Mouse (Mus musculus): ENCODE data around the gene Wdr73. TPM values are rescaled to one million over a fixed set of nuclear protein-coding genes. Genes with fewer than 3 reads are reported as not detected.

Wdr73 gene
- polyA plus RNA-seq, 1 experiment from 2014 or later: 39.6 TPM

DNA sequence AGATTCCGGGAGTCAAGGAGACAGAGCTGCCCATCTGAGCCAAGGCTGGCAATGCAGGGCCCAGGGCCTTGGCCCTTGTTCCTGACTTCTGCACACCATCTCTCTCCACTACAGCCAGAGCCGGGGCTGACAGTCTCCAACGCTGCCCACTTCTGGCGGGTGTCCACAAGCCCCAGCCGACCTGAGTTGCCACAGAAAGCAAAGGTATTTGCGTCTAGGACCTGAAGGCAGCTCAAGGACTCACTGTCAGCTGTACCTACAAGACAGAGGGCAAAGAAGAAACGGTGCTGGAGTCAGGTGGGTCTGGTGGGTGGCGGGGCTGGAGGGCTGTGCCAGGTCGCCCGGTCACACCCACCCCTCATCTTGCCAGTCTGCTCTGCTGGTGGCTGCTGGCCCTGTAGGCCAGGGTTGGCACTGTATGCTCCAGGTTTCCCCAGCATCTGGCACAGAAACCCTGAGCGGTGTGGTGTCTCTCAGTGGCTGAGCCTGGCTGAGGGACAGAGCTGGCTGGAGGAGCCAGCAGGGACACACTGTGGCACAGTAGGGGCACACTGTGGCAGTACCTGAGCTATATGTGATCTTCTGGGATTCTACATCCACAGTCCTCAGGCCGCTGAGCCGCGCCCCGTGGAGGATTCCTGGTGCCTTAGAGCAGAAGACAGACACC is 7.8 kb downstream of the Wdr73 start:
- 94% methylated on average over 15 of the region's 15 CpGs for WGBS
- H3K36me3 ChIP-seq: peaks cover 69% of the 10 kb centered on the region
- H3K9me3 ChIP-seq: no peaks in the 10 kb centered on the region
- no peak overlapping the region for H3K4me3 ChIP-seq
- no peak overlapping the region for H3K4me2 ChIP-seq (replicated peaks)
- no peaks in the 10 kb centered on the region for H3K27me3 ChIP-seq (replicated peaks)
- H3K4me1 ChIP-seq: peaks cover 9% of the 10 kb centered on the region
- no peak overlapping the region for H3K9ac ChIP-seq
- H3K27ac ChIP-seq: no peak overlapping the region
- no peak for ATAC-seq (ENCODE audit: low FRiP score, low read depth)

DNA sequence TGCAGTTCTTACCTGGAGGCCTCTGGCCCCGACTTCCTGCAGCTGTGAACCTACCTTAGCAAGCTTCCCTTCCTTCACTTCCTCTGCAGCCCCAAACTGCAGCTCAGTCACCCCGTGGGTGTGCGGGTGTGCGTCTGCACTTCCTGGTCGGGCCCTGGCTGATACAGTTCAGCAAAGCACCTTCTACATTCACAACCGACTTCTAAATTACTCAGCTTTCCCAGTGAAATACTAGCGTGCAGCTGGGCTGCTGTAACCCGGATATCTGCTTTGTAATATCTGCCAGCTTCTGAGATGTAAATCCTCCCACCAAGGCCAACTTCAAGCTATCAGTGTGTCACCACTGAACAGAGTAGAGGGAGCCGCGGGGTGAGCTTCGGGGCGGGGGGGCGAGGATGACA is 11.2 kb downstream of the Wdr73 start:
- Histone ChIP-seq H3K9me3 (no peaks in the 10 kb centered on the region), H3K27me3 (replicated peaks) (no peaks in the 10 kb centered on the region), H3K4me1 (peaks cover 9% of the 10 kb centered on the region), H3K36me3 (peaks cover 43% of the 10 kb centered on the region), H3K4me2 (replicated peaks) (no peak overlapping the region), H3K9ac (no peak overlapping the region), H3K27ac (no peak overlapping the region), H3K4me3 (no peak overlapping the region)
- no peak for ATAC-seq (ENCODE audit: low FRiP score, low read depth)
- WGBS: 86% methylated on average over 13 of the region's 13 CpGs

DNA sequence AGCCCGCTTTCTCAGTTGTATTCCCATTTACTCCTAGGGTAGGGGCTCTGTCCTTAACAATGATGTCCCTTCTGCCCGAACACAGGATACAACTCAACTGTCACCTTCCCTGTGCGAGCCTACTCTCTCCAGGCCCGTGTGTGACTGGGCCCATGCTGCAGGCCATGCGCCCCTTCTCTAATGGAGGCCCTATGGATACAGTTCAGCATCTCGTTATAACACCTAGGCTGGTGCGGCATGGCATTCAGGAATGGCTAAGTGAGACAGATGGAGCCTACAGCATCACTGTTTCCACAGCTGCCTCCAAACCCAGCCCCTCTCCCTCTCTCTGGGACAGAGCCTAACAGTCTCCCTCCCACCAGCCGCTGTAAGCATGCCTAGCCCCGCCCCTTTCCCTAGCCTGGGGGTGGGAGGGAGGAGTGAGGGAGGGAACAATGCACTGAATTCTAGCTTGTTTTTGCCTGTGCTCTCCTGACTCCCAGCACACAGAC is 12.0 kb downstream of the Wdr73 start:
- no peak overlapping the region for H3K4me3 ChIP-seq
- peaks cover 9% of the 10 kb centered on the region for H3K4me1 ChIP-seq
- H3K4me2 ChIP-seq (replicated peaks): no peak overlapping the region
- no peaks in the 10 kb centered on the region for H3K27me3 ChIP-seq (replicated peaks)
- H3K9me3 ChIP-seq: no peaks in the 10 kb centered on the region
- WGBS: 37% methylated on average over 9 of the region's 9 CpGs
- peak overlapping the region; percentile 43; the same call in 1 of the 2 replicates for H3K27ac ChIP-seq
- peak; percentile 85 for ATAC-seq (ENCODE audit: low FRiP score, low read depth)
- H3K9ac ChIP-seq: no peak overlapping the region
- H3K36me3 ChIP-seq: peaks cover 37% of the 10 kb centered on the region

DNA sequence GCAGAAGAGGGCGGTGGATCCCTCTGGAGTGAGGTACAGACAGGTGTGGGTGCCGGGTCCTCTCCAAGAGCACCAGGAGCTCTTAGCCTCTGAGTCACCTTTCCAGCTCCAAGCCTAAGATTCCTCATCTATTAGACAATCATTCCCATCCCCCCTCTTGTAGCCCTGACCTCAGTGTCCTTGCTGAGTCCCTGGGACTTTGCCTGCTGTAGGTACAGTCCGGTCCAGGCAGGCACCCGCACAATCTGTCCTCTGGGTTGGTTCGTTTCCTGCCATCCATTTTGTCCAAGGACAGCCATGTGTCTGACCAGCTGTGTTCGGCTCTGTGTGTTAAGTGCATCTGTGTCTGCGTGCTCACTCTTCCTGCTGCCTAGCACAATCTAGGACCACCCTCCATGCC is 12.5 kb downstream of the Wdr73 start:
- 65% methylated on average over 7 of the region's 7 CpGs for WGBS
- H3K27me3 ChIP-seq (replicated peaks): no peaks in the 10 kb centered on the region
- ATAC-seq (ENCODE audit: low FRiP score, low read depth): peak; percentile 29; the same call in 1 of the 2 replicates

DNA sequence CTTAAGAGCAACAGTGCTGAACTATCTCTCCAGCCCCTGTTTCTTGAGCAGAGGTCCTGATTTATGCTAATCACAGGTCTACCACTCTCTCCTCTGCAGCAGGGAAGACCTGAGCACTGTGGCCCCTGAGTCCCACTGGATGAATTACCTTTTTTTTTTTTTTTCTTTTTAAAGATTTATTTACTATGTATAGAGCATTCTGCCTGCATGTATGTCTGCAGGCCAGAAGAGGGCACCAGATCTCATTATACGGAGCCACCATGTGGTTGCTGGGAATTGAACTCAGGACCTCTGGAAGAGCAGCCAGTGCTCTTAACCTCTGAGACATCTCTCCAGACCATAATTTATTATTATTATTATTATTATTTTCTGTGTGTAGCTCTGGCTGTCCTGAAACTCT is 15.4 kb downstream of the Wdr73 start:
- peaks cover 9% of the 10 kb centered on the region for H3K4me1 ChIP-seq
- H3K27me3 ChIP-seq (replicated peaks): no peaks in the 10 kb centered on the region
- no peak overlapping the region for H3K27ac ChIP-seq
- H3K4me2 ChIP-seq (replicated peaks): no peak overlapping the region
- H3K36me3 ChIP-seq: 0 out of 2 replicates have a peak, but pooled peaks cover 5% of the 10 kb centered on the region
- 38% methylated on average over 1 of the region's 1 CpGs for WGBS
- no peak for ATAC-seq (ENCODE audit: low FRiP score, low read depth)
- H3K9ac ChIP-seq: no peak overlapping the region
- H3K9me3 ChIP-seq: no peaks in the 10 kb centered on the region
- no peak overlapping the region for H3K4me3 ChIP-seq

More for the DNA sequence above, 12.5 kb downstream of the Wdr73 start:
- H3K9ac ChIP-seq: no peak overlapping the region
- H3K27ac ChIP-seq: peak overlapping the region; percentile 43; the same call in 1 of the 2 replicates
- H3K4me3 ChIP-seq: no peak overlapping the region
- no peaks in the 10 kb centered on the region for H3K9me3 ChIP-seq
- peaks cover 33% of the 10 kb centered on the region for H3K36me3 ChIP-seq
- peaks cover 9% of the 10 kb centered on the region for H3K4me1 ChIP-seq
- no peak overlapping the region for H3K4me2 ChIP-seq (replicated peaks)

DNA sequence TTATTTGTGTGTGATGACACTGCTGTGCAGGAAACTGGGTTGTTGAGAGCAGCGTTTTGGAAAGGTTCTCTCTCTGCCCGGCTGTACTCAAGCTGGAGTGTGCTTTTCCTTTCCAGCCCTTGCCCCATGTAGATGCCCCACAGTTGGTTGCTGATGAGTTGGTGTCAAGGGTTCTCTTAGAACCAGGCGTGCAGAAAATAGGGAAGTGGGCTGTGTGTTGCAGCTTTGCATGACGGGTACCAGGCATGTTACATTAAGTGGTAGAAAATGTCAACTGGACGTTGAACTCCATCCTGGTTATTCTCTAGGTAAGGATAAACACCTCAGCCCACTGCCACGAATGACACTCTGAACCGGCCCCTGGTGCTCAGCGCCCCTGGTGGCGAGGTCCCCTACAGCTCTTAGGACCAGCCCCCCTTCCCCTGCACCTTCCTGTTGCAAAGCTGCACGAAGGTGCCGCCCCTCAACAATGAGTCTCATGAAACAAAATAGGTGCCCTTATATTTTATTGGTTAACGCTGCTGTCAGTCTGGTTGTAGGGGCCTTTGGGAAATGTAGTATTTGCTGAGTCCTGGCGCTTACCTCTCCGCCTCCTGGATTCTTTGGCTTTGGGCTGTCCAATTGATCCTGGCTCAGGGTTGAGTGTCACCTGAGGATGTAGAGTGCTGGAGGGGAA is 18.1 kb downstream of the Wdr73 start:
- H3K9me3 ChIP-seq: no peaks in the 10 kb centered on the region
- peak overlapping the region; percentile 31 for H3K4me2 ChIP-seq (replicated peaks)
- no peak overlapping the region for H3K4me3 ChIP-seq
- H3K36me3 ChIP-seq: no peaks in the 10 kb centered on the region
- no peak overlapping the region for H3K9ac ChIP-seq
- ATAC-seq (ENCODE audit: low FRiP score, low read depth): peak; percentile 59
- no peak overlapping the region for H3K27ac ChIP-seq
- no peaks in the 10 kb centered on the region for H3K4me1 ChIP-seq
- 28% methylated on average over 14 of the region's 14 CpGs for WGBS
- H3K27me3 ChIP-seq (replicated peaks): no peaks in the 10 kb centered on the region

DNA sequence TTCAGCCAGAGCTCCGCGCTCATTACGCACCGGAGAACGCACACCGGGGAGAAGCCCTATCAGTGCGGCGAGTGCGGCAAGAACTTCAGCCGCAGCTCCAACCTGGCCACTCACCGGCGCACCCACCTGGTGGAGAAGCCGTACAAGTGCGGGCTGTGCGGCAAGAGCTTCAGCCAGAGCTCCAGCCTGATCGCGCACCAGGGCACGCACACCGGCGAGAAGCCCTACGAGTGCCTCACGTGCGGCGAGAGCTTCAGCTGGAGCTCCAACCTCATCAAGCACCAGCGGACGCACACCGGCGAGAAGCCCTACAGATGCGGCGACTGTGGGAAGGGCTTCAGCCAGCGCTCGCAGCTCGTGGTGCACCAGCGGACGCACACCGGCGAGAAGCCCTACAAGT is 25.3 kb downstream of the Wdr73 start:
- WGBS: 27% methylated on average over 37 of the region's 37 CpGs
- Histone ChIP-seq H3K9me3 (no peaks in the 10 kb centered on the region), H3K36me3 (peaks cover 61% of the 10 kb centered on the region), H3K4me3 (no peak overlapping the region), H3K27ac (no peak overlapping the region), H3K27me3 (replicated peaks) (peaks cover 12% of the 10 kb centered on the region), H3K4me1 (no peaks in the 10 kb centered on the region), H3K9ac (no peak overlapping the region), H3K4me2 (replicated peaks) (no peak overlapping the region)
- no peak for ATAC-seq (ENCODE audit: low FRiP score, low read depth)

DNA sequence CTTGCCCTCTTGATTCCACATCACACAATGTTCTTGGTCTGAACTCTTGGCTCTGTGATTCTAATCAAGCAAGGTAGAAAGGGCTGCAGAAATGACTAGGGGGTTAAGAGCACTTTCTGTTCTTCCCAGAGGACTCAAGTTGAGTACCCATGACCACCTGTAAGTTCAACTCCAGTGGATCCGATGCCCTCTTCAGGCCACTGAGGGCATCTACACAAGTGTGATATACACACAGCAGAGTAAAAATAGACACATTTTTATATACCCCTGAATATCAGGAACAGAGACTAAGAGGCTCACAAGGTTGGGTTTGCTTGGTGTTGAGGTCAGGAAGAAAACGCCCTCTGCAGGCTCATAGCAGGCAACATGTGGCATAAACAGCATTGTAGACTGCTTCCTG is 27.4 kb downstream of the Wdr73 start:
- no peak overlapping the region for H3K4me2 ChIP-seq (replicated peaks)
- no peaks in the 10 kb centered on the region for H3K9me3 ChIP-seq
- peaks cover 80% of the 10 kb centered on the region for H3K36me3 ChIP-seq
- H3K9ac ChIP-seq: no peak overlapping the region
- ATAC-seq (ENCODE audit: low FRiP score, low read depth): no peak
- no peak overlapping the region for H3K27ac ChIP-seq
- H3K4me1 ChIP-seq: no peaks in the 10 kb centered on the region
- WGBS: 93% methylated on average over 2 of the region's 2 CpGs
- H3K4me3 ChIP-seq: no peak overlapping the region
- H3K27me3 ChIP-seq (replicated peaks): peaks cover 12% of the 10 kb centered on the region

DNA sequence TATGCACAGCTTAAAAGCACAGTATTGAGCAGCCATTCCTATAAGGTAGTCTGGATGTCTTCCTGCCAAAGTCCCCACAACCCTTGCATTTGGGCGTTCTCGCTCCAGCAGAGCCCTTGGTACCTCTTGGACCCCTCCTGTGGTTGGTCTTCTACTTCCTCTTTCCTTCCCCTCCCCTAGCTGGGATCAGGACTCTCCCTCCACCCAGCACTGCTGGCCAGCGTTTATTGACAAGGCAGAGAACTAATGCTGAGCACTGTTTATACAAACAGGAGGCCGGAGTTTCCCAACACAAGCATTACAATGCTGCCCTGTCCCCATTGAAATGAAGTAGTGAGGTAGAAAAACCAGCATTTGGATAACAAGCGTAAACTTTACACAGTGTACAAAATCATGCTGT is 28.0 kb downstream of the Wdr73 start:
- no peak for ATAC-seq (ENCODE audit: low FRiP score, low read depth)
- no peaks in the 10 kb centered on the region for H3K4me1 ChIP-seq
- H3K27me3 ChIP-seq (replicated peaks): peaks cover 12% of the 10 kb centered on the region
- peaks cover 86% of the 10 kb centered on the region for H3K36me3 ChIP-seq
- 85% methylated on average over 5 of the region's 5 CpGs for WGBS
- no peaks in the 10 kb centered on the region for H3K9me3 ChIP-seq
- H3K27ac ChIP-seq: no peak overlapping the region
- no peak overlapping the region for H3K4me3 ChIP-seq
- no peak overlapping the region for H3K4me2 ChIP-seq (replicated peaks)
- H3K9ac ChIP-seq: no peak overlapping the region

DNA sequence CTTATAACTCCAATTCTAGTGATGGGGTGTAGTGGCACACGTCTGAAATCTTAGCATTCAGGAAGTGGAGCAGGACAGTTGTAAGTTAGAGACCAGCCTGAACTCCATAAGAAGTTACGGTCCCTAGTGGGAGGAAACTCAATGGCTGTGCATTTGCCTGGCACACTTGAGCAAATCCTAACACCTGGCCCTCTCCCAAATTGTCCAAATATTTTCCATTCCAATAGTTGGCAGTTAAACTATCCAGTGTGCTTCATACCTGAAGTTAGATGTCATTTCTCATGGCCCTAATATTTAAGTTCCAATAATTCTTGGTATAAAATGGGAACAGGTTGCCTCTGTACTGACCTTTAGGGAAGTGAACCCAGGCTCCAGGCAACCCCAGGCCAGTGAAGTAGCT is 32.4 kb downstream of the Wdr73 start:
- peaks cover 19% of the 10 kb centered on the region for H3K4me1 ChIP-seq

DNA sequence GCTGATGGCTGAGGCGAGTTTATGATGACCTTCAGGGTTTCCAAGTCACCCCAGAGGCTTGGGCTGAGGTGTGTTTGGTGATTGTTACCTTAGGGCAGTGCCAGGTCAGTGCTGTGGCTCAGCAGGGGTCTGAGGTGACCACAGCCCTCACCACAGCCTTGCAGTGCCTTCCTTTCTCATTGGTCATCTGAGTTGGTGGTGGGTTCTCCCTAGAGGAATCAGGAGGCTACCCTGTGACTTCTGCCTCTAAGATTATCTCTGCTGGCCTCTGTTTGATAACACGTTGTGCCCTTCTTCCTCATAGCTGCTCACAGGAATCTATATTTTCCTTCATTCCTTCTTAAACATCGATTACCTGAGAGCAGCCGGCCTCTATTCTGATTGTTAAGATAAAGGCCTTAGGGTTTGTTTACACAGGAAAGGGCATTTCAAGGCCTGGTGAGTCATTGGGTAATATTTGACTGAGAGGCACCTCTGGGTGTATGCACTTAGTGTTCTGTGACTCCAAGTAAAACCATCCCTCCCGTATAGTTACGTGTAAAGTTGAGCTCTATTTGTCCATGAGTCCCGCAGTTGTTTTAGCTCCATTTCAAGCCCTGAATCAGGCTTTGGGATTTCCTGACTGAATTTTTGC is 34.4 kb downstream of the Wdr73 start:
- 92% methylated on average over 7 of the region's 7 CpGs for WGBS
- H3K36me3 ChIP-seq: peaks cover 75% of the 10 kb centered on the region

More for the DNA sequence above, 32.4 kb downstream of the Wdr73 start:
- H3K9me3 ChIP-seq: no peaks in the 10 kb centered on the region
- H3K36me3 ChIP-seq: peaks cover 84% of the 10 kb centered on the region
- H3K9ac ChIP-seq: no peak overlapping the region
- H3K27me3 ChIP-seq (replicated peaks): no peaks in the 10 kb centered on the region
- WGBS: 93% methylated on average over 2 of the region's 2 CpGs
- H3K27ac ChIP-seq: no peak overlapping the region
- no peak overlapping the region for H3K4me2 ChIP-seq (replicated peaks)
- no peak for ATAC-seq (ENCODE audit: low FRiP score, low read depth)
- no peak overlapping the region for H3K4me3 ChIP-seq

DNA sequence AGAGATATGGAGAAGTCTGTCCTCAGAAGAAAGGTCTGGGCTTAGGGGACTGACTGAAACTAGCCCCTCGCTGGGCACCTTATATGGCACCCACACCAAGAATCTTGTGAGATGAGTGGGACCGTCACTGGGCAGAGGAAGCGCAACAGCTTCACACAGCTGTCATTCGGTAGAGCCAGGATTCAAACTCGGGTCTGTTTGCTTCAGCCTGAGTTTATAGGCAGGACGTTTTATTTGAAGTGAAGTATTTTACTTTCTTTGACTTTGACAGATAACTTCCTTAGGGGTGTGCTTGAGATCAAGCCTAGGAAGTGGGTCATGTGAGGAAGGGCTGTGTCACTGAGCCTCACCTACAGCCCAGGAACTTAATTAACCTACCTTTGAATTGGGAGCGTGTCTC is 35.5 kb downstream of the Wdr73 start:
- WGBS: 95% methylated on average over 7 of the region's 7 CpGs
- no peak for ATAC-seq (ENCODE audit: low FRiP score, low read depth)
- no peaks in the 10 kb centered on the region for H3K27me3 ChIP-seq (replicated peaks)
- H3K27ac ChIP-seq: no peak overlapping the region
- no peak overlapping the region for H3K9ac ChIP-seq
- H3K9me3 ChIP-seq: no peaks in the 10 kb centered on the region
- peaks cover 37% of the 10 kb centered on the region for H3K4me1 ChIP-seq
- no peak overlapping the region for H3K4me3 ChIP-seq
- H3K4me2 ChIP-seq (replicated peaks): no peak overlapping the region
- H3K36me3 ChIP-seq: peaks cover 71% of the 10 kb centered on the region

More for the DNA sequence above, 34.4 kb downstream of the Wdr73 start:
- no peak overlapping the region for H3K4me3 ChIP-seq
- no peak overlapping the region for H3K9ac ChIP-seq
- no peak for ATAC-seq (ENCODE audit: low FRiP score, low read depth)
- H3K27ac ChIP-seq: no peak overlapping the region
- peaks cover 37% of the 10 kb centered on the region for H3K4me1 ChIP-seq
- H3K27me3 ChIP-seq (replicated peaks): no peaks in the 10 kb centered on the region
- no peak overlapping the region for H3K4me2 ChIP-seq (replicated peaks)
- no peaks in the 10 kb centered on the region for H3K9me3 ChIP-seq
